Mouse (Mus musculus): ENCODE results near the gene Pdk2.

The Pdk2 gene

DNA sequence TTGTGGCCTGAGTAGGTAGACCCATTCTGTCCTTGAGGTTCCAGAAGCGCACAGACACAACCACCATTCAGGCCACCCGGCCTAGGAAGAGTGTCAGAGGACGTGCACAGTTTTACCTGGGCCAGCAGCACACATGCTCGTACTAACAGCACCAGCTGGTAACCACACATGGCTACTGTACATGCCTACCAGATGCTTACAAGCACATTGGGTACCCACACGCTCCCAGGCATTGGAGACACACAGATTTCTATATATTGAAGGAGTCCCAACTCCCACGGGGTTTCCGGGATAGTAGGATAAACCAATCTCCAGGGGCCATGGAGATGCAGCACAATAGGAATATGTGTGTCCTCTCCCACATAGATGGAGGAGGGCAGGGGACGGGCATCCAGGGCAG is 38.4 kb downstream of the Pdk2 start:
- no peak for DNase-seq (ENCODE audit: low spot score)

DNA sequence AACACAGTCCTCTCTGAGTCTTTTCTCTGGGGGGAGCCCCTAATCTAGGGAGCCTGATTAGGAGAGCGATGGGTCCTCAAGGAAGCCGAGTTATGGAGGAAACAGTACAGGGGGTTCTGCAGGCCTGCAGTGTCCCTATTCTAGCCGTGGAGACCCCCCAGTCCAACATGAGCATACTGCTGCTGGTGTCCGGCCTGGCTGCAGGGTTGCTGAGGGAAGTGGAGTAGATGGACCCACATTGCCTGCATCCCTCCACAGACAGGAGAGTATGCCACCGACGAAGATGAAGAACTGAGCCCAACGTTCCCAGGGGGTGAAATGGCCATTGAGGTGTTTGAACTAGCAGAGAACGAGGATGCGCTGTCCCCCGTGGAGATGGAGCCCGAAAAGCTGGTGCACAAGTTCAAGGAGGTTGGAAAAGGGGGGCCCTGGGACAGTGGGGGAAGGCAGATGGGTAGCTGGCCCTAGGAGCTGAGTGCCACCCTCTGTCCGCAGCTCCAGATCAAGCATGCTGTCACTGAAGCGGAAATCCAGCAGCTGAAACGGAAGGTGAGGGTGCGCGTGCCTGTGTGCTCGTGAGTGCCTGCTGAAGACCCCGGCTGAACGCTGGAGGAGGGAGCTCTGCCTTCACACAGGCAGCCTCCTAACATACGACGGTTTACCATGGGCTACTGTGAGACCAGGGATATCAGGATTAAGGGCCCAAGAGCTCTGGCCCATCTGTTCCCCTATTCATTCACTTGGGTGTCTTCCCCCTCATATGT is 39.4 kb downstream of the Pdk2 start:
- no peak for DNase-seq (ENCODE audit: low spot score)

DNA sequence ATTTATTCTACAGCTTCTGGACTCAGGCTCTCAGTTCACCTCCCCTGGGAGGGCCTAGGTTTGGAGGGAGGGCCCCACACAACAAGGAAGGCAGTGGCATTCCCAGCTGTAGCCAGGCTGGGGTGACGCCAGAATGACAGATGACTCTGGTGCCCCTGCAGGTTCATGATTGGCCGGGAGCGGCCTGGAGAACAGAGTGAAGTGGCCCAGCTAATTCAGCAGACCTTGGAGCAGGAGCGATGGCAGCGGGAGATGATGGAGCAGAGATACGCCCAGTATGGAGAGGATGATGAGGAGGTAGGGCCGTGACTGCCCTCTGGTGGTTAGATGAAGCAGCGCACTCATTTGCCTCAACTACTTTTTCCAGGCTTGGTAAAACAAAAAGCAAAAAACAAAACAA is 40.1 kb downstream of the Pdk2 start:
- DNase-seq (ENCODE audit: low spot score), result no peak

DNA sequence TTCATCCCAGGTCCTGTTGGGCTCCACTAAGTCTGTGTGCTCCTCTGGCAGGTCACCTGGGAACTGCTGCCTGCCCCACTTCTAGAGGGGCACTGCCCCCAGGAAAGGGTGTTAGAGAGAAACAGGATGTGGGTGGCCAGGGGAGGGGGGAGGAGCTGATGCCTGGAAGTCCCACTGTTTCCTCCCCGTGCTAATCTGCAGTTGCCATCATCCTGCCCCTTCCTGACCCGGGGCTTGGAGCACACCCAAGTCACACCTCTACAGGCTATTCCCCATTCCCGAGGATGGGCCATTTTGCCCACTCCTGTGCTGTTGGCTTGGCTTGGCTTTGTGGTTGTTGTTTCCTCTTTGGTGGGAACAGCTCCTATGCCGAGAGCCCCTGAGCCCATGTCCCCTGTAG is 40.6 kb downstream of the Pdk2 start:
- DNase-seq (ENCODE audit: low spot score), result no peak

DNA sequence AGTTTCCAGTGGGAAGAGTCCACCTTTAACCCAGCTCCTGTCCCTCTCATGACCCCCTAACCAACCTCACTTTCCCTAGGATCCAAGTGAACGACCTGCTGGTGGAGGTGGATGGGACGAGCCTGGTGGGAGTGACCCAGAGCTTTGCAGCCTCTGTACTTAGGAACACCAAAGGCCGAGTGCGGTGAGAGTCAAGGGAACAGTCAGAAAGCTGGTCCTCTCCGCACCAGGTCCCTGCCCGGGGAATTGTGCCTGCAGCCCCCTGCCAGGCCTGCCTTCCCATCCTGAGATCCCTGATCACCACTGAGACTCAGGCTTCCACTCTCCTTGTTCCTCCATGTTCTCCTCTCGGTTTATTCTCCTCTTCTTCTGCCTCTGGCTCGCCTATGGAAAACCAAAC is 41.0 kb downstream of the Pdk2 start:
- no peak for DNase-seq (ENCODE audit: low spot score)

DNA sequence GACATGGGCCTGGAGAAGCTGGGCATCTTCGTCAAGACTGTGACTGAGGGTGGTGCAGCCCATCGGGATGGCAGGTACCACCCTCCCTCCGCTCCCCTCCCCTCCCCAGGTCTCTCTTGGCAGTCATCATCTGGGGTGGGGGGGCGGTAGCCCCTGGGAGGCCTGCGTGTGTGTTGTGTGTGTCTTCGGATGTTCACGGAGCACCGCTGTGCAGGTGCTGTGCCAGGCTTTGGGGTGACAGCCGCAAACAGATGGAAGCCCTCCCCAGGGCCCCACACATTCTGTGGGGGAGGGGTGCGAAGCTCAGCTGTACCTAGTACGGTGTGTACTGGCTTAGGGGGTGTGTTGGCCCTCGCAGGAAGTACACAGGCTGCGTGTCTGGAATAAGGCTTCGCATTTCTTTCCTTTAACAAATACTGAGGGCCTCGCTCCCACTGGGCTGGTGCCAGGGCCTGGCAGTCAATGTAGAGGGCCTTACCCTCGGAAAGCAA is 43.1 kb downstream of the Pdk2 start:
- no peak for DNase-seq (ENCODE audit: low spot score)

DNA sequence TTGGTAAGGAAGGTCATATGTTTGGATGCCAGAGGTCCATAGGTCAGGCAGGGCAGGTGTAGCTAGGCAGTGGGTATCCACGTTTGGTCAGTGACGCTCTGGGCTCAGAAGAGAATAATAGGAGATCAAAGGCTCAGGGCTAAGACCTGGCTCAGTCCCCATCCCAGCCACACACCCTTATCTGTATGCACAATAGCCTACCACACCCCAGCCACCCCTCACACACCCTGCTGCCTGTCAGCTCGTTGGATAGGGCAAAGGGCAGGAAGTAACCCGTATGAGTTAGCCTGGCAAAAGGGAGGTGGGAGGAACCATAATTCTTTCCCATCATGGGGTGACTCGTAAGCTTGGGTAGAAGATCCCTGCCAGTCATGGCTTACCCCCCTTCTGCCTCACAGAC is 43.6 kb downstream of the Pdk2 start:
- no peak for DNase-seq (ENCODE audit: low spot score)

DNA sequence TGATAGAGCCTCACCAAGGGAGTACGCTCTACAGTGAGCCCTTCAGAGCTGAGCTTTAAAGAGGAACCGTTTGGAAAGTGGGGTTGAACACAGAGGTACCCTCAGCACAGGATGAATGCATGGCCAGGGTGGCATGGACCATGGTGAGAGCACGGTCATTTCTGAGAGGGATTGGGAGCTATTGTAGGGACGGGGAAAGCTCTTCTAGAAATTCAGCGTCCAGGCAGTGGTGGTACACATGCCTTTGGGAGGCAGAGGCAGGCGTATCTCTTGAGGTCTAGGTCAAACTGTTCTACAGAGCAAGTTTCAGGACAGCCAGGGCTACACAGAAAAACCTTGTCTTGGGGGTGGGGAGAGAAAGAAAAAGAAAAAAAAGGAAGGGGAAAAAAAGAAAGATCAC is 44.2 kb downstream of the Pdk2 start:
- DNase-seq (ENCODE audit: low spot score), result no peak

DNA sequence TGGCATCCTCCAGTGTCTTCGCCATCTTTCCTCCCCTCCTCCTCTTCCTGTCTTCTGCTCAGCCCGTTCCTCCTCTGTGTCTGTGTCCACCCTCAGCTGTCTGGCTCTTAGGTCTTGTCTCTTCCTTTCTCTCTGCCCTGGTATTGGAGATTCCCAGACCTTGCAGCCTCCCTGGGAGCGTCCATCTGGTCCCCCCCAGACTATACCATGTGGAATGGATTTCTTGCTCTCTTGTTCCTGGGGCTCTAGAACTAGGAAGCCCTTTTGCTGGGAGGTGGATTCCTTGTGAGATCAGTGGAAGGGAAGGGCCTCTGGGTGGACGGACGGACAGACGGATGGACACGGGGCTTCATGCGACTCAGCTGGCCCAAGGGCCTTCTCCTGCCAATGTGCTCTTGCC is 45.1 kb downstream of the Pdk2 start:
- DNase-seq (ENCODE audit: low spot score), result no peak

DNA sequence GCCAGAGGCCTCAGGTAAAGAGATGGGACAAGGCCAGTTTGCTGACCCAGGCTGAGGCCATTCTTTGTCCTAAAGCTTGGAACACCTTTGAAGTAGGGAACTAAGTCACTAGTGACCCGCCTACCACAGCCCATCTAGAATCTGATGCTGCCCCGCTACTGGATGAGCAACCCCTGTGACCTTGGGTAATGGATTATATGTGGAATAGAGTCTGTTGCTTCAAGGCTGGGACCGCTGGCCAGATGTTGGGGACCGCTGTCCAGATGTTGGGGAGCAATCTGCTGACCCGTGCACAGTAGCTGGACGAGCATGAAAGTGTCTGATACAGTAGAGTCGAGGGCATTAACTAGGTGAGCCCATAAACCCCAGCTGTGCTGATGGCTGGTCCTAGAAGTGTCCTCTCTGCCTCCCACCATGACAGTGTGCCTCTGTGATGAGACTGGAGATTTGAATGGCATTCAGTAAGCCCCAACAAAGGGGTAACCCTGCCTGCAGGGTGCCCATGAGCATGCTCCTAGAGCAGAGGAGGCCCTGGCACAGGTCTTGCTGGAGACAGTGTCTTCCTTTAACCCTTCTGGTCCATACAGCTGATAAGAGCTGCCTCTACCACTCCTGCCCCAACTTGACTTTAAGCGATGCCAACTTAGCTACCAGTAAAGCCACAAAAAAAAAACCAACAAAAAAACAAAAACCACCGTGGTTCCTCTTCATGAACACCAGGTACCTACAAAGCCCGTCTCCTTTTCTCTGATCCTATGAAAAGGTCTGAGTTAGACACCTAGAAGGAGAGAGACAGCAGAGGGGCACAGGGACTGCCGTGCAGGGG is 46.0 kb downstream of the Pdk2 start:
- DNase-seq (ENCODE audit: low spot score), result no peak

DNA sequence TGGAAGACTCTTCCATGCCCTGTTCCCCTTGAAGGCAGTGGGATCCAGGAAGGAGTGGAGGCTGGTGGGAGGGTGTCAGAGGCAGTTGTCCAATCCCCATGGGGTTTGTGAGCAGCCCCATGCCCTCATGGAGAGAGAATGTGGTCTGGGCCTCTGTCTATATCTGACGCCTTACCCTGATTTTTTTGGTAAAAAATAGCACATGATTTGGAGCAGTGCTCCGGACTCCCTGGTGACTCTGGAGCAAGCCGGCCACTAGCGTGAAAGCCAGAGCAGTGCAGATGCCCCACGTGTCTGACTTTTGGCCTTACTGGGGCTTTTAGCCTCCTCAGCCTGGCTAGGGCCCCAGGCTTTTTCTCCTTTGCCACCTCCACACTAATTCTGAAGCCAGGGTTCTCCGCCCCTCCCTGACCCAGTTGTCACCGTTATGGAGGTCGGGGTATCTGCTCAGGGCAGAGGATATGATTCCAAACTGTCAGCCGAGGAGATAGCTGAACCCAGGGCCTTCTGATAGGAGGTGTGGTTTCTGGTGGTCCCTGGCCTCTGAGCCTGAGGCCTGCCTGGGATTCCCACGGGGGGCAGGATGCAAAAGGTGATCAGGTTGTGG is 46.8 kb downstream of the Pdk2 start:
- DNase-seq (ENCODE audit: low spot score), result no peak

DNA sequence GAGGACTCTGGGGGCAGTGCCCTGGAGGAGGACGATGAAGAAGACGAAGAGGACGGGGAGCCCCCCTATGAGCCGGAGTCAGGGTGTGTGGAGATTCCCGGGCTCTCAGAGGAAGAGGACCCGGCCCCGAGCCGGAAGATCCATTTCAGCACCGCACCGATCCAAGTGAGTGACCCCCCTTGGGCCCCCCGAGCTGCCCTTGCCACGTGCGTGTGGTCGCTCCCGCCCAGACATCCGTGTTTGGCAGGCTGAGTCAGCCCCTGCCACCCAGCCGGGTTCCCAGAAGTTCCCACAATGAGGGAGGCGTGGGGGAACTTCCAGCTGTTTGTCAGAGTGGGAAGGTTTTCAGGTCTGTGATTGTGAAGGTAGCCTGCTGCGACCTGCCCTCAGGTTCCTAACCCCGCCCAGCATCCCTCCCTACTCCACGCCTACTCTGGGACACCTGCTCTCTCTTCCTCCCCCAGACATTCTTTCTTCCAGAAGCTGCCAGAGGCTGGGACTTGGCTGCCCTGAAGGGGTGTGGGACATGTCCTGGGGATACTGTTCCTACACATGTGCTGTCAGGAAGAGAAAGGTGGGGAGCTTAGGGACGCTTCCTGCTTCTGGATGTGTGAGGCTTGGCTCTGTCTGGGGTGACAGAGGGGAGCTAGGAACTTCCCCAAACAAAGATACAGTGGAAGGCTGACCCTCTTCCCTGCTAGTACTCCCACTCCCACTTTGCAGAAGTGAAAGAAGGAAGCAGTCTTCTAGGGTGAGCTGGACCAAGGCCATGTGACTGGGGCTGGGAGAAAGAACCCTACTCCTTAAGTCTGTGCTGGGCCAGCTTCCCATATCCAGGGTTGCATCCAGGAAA is 48.2 kb downstream of the Pdk2 start:
- DNase-seq (ENCODE audit: low spot score), result no peak

DNA sequence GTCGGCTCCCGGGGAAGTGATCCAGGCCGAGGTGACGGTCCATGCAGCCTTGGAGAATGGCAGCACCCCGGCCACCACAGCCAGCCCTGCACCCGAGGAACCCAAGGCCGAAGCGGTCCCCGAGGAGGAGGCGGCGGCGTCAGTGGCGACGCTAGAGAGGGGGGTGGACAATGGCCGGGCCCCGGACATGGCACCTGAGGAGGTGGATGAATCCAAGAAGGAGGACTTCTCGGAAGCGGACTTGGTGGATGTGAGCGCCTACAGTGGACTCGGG is 48.7 kb downstream of the Pdk2 start:
- DNase-seq (ENCODE audit: low spot score), result no peak

DNA sequence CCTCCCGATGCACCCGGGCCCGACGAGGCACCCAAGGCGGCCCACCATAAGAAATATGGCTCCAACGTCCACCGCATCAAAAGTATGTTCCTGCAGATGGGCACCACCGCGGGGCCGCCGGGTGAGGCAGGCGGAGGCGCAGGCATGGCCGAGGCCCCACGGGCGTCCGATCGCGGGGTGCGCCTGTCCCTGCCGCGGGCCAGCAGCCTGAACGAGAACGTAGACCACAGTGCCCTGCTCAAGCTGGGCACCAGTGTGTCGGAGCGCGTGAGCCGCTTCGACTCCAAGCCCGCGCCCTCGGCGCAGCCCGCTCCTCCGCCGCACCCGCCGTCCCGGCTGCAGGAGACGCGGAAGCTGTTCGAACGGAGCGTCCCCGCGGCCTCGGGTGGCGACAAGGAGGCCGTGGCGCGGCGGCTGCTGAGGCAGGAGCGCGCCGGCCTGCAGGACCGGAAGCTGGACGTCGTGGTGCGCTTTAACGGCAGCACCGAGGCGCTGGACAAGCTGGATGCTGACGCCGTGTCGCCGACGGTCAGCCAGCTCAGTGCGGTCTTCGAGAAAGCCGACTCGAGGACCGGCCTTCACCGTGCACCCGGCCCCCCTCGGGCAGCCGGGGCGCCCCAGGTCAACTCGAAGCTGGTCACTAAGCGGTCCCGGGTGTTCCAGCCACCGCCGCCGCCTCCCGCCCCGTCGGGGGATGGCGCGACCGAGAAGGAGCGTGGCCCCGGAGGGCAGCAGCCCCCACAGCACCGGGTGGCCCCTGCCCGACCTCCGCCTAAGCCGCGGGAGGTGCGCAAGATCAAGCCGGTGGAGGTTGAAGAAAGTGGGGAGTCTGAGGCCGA is 49.3 kb downstream of the Pdk2 start:
- DNase-seq (ENCODE audit: low spot score), result no peak

DNA sequence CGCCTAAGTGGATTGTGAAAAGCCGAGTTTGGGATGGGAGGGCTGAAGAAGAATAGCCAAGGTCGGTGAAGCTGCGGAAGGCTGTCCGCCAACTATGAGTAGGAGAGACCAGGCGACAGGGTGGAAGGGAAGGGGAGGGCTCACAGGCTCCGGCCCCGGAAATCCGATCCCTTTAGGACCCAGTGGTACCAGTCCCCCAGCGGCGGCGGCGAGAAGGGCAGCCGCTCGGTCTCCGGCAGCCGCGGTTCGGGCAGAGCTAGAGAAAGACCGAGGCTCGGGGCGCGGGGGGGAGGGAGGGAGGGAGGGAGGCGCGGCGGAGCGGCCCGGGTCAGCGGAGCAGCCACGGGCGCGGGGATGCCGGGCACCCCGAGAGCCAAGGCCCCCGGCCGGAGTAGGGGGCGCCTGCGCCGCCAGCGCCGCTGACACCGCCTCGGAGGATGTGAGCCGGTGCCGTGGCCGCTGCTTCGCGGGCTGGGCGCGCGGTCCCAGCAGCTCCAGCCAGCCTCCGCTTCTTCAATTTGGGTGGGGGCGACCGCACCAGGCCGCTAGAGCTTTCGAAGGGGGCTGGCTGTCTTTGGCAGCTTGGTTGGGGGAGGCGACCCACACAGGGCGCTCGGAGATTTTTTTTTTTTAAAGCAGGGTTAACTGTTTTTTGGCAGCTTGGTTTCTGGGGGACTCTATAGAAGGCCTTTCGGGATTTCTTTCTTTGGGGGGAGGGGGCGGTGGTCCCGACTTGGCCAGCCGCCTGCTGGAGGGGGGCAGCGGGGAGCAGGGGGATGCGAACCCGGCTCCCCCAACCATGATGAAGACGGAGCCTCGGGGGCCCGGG is 50.2 kb downstream of the Pdk2 start, which contains the start of gene Ppp1r9b:
Ppp1r9b (plus strand) TSS at position 287 of the 829 bp plus-strand sequence.
- DNase-seq (ENCODE audit: low spot score), result peak; percentile 82

DNA sequence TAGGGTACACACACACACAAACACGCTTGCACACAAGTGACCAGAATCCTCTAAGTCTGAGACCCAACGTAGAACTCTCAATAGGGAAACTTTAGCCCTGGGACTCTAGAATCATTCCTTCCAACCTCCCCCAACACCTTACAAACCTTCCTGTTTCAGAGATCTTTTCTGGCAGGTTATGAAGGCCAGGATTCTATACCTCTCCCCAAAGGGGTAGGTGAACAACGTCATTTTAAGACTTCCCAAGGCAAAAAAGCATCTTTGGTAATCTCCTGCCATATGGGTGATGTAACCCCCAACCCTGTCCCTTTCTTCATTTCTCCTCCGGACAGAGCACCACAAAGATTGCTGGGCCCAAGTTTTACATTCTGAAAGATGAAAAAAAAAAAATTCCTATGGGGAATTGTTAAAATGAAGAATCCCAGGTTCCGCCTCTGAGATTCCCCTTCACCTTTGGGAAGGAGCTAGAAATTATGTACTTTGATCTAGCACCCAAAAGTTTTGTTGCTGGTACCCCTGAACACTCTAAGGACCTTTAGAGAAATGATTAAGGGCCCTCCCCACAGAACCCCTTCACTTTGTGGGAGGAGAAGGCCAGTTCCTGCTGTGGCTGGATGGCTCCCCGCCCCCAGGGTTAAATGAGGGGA is 50.9 kb downstream of the Pdk2 start:
- no peak for DNase-seq (ENCODE audit: low spot score)

DNA sequence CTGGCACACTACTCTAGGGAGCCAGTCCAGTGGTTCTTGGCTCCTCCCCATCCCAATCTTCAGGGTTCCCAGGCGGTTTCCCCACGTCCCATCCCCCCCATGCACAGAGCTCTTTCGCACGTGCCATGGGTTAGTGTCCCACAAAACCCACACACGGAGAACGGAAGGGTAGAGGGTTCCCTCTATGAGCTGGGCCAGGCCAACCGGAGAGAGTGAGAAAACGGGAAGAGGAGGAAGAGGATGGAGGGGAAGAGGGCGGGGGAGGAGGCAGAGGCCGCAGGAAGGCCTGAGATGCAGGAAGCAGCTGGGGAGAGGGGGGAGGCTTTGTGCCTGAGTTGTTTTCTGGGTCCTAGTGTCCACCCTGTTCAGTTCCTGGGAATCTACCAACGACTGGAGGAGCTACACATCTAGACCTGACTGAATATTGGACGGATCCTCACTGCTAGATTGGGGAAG is 51.6 kb downstream of the Pdk2 start:
- DNase-seq (ENCODE audit: low spot score), result peak; percentile 81

DNA sequence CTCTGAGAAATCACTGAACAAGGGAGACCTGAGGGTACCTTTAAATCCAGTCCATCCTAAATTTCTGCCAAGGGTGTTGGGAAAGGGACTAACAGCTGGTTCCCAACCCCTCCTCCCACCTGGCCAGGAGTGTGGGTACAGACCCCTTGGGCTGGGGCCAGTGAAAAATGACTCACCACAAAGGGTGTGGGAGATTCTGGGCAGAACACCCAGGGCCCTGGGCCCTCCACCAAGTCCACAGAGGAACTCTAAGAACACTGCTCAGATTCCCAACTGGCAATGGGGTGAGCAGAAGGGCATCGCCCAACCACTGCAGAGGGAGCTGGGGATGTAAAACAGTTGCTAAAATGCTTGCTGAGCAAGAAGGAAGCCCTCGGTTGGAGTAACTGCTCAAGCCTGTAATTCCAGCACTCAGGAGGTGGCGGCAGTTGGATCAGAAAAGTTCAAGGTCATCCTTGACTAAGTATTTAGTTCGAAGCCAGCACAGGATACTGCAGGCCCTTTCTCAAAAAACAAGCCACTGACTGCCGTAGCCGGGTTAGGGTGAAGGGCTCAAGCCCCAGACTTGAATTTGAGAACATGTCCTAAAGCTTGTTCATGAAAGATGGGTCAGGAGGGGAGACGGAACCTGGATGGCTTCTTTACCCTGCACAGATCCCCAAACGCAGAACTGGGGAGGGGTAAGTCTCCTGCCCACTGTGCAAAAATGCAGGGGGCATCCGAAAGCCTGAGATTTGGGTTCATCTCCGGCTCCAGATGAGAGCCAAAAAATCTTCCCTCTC is 52.2 kb downstream of the Pdk2 start:
- no peak for DNase-seq (ENCODE audit: low spot score)

DNA sequence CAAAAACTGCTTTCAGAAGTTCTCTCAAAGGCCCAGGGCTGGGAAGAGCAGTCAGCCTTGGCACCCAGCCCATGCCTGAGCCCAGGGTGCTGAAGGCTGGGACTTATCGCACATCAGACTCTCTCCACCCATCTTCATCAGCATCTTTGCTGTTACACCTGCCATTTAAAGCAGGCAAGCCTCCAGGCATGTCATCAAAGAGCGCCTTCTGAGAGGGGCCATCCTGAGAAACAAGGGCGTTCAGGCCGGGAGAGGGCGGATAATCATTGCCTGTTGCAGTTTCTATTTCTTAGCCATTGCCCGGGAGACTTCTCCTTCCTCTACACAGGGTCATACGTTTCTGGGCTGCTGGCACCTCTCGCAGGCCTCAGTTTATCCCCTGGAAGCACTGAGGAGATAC is 53.3 kb downstream of the Pdk2 start:
- DNase-seq (ENCODE audit: low spot score), result no peak

Data from left cerebral cortex, adult 11 months (tissue).